Mouse (Mus musculus) intestine, postnatal 0 days (tissue): ENCODE data around the gene Cdc14a. TPM values are rescaled to one million over a fixed set of nuclear protein-coding genes. Genes with fewer than 3 reads are reported as not detected.

ENCODE experiments used
- ATAC-seq: fragments of 200-750 bp; cut with Nextera tagmentation; 2 replicates; pipeline ENCODE4 v1.8.0; 2017; ENCODE audit warnings: mild to moderate bottlenecking, moderate TSS enrichment, moderate library complexity
- H3K27ac ChIP-seq: fragments of 300-500 bp; sonication (generic); 2 replicates; pipeline ENCODE4 v1.5.1; 2014; ENCODE audit warnings: mild to moderate bottlenecking, low read depth, low read length, moderate library complexity
- H3K27me3 ChIP-seq: fragments of 300-500 bp; sonication (generic); replicated peaks from 2 replicates; pipeline ENCODE4 v1.6.1; 2014; ENCODE audit warnings: low read length, mixed read lengths; ENCODE audit not compliant: control insufficient read depth, insufficient read depth
- H3K36me3 ChIP-seq: fragments of 300-500 bp; sonication (generic); 2 replicates; pipeline ENCODE4 v1.6.1; 2014; ENCODE audit warnings: mild to moderate bottlenecking, moderate library complexity; ENCODE audit not compliant: control insufficient read depth, insufficient read depth
- H3K4me1 ChIP-seq: fragments of 300-500 bp; sonication (generic); replicated peaks from 2 replicates; pipeline ENCODE4 v1.6.1; 2014; ENCODE audit warnings: antibody characterized with exemption, low read length, mixed read lengths; ENCODE audit not compliant: control insufficient read depth, insufficient read depth
- H3K4me2 ChIP-seq: fragments of 300-500 bp; sonication (generic); replicated peaks from 2 replicates; pipeline ENCODE4 v1.6.1; 2014; ENCODE audit warnings: low read depth, mild to moderate bottlenecking, moderate library complexity
- H3K4me3 ChIP-seq: fragments of 300-500 bp; sonication (generic); 2 replicates; pipeline ENCODE4 v1.5.1; 2014; ENCODE audit warnings: low read depth, low read length
- H3K9ac ChIP-seq: fragments of 300-500 bp; sonication (generic); 2 replicates; pipeline ENCODE4 v1.6.1; 2014; ENCODE audit warnings: mild to moderate bottlenecking, low read depth, low read length
- H3K9me3 ChIP-seq: fragments of 300-500 bp; sonication (generic); 2 replicates; pipeline ENCODE4 v1.6.1; 2016; ENCODE audit warnings: mixed run types; ENCODE audit not compliant: control insufficient read depth
- CTCF ChIP-seq: sonication (generic); IDR thresholded peaks from 2 replicates; pipeline ENCODE4 v1.5.1; 2016; ENCODE audit warnings: low read depth, mild to moderate bottlenecking, control low read depth, antibody characterized with exemption, moderate library complexity
- WGBS: fragments of 180-500 bp; shearing (Covaris S2); extraction: QIAGEN DNeasy Blood & Tissue Kit; methylation state at CpG from one replicate; pipeline ENCODE4 v1.1.7; 2014; 5-methylcytosine and 5-hydroxymethylcytosine counted together
- polyA plus RNA-seq: library from polyadenylated mRNA; unstranded; fragments of >200 nt; fragmentation: Nextera tagmentation; extraction: Ambion mirVana; gene quantifications from 2 replicates; pipeline ENCODE4 v1.2.1, GENCODE M21; 2015

Cdc14a gene
- polyA plus RNA-seq, 1 experiment from 2014 or later, result 6.6 TPM

DNA sequence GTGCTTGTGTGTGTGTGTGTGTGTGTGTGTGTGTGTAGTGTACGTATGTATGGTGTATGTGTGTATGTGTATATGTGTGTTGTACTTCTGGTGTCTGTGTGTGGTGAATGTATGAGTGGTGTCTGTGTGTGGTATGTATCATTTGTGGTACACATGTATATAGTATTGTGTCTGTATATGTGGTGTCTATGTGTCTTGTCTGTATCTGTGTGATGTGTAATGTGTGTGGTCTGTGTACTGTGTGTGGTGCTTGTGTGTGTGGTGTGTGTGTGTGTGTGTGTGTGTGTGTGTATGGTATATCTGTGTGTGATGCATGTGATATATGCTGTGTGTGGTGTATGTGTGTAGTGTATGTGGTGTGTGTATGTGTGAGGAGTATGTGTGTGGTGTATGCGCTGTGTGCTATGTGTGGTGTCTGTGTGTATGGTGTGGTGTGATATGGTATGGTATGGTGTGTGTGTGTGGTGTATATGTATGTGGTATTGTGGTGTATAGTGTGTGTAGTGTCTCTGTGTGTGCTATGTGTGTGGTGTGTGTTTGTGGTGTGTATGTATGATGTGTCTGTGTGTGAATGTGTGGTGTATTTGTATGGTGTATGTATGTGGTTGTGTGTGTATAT is 156.7 kb downstream of the Cdc14a start:
- Histone ChIP-seq H3K9me3 (no peaks in the 10 kb centered on the region), H3K4me3 (no peak overlapping the region), H3K4me1 (no peaks in the 10 kb centered on the region), H3K9ac (no peak overlapping the region), H3K27ac (no peak overlapping the region), H3K36me3 (no peaks in the 10 kb centered on the region), H3K4me2 (no peak overlapping the region), H3K27me3 (no peaks in the 10 kb centered on the region)
- no peak for TF ChIP-seq CTCF
- WGBS, result 95% methylated on average over 2 of the region's 2 CpGs
- no peak for ATAC-seq

DNA sequence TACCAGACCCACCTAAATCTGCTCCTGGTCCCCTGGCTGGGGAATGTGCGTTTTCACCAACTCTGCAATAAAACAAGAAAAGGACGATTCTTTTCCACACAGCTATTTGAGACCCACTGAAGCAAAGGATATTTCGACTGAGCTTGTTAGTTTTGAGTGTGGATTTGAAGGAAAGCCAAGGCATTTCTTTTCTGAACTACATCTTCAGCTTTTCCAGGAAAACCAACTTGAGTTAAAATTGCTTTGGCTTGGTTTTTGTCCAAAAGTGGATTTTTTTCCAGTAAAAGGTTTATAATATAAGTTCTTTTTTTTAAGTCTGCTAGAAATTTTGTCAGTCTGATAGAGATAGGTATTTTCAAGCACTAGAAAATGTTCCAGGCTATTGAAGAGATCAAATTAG is 157.5 kb downstream of the Cdc14a start:
- Histone ChIP-seq H3K9me3 (no peaks in the 10 kb centered on the region), H3K9ac (no peak overlapping the region), H3K27me3 (no peaks in the 10 kb centered on the region), H3K4me1 (no peaks in the 10 kb centered on the region), H3K4me3 (no peak overlapping the region), H3K4me2 (no peak overlapping the region), H3K36me3 (no peaks in the 10 kb centered on the region), H3K27ac (no peak overlapping the region)
- ATAC-seq, result no peak
- WGBS, result 55% methylated on average over 3 of the region's 3 CpGs
- TF ChIP-seq CTCF, result no peak

DNA sequence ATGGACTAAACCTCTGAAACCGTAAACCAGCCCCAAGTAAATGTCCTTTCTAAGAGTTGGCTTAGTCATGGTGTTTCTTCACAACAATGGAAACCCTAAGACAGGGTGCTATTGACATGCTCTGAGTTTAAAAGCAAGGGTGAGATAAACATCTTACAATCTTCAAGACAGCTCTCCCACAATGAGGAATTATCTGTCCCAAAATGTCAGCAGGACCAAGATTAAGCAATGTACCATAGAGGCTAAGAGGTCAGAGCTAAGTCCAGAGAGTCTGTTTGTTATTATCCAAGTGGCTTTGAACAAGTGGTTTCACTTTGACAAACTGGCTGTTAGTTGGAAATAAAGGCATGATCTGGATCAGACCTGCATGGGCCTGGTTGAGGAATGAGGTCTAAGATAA is 159.9 kb downstream of the Cdc14a start:
- Histone ChIP-seq H3K9ac (no peak overlapping the region), H3K27me3 (no peaks in the 10 kb centered on the region), H3K4me3 (no peak overlapping the region), H3K27ac (no peak overlapping the region), H3K9me3 (no peaks in the 10 kb centered on the region), H3K4me1 (no peaks in the 10 kb centered on the region), H3K4me2 (no peak overlapping the region), H3K36me3 (no peaks in the 10 kb centered on the region)
- WGBS, result 84% methylated on average over 1 of the region's 1 CpGs
- TF ChIP-seq CTCF, result no peak
- no peak for ATAC-seq

DNA sequence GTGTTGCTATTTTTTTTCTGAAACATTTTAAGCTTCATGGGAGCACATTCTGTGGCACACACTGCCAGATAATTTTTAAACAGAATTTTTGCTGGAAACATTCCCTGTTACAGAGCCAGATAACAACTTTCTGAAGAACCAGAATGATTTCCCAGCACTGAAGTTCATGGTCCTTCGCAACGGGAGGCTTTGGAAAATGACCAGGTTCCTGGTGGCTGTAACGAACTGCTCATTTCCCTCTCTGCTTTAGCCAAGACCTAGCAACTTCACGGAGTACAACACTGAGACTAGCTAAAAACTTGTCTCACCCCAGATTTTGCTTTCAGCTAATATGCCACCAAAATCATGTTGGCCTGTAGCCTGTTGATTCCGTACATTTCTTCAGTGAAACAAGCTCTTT is 160.8 kb downstream of the Cdc14a start:
- H3K27me3 ChIP-seq, result no peaks in the 10 kb centered on the region
- ATAC-seq, result no peak

DNA sequence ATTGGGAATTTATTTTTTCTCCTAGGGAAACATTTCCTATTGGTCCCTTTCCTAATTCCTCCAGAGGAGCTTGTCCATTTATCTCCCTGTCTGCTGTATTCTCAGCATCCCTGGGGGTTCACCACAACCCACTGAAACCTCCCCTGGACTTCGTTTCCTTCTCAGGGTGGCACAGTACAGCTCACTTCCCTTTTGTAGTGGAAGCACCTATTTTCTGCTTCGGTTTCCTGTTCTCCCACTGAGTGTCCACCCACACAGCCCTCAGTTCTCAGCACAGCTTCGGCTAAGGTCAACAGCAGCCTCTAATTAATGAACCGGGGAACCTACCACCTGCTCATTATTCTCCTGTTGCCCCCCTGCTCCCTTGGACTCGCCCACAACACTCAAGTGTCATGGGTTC is 167.7 kb downstream of the Cdc14a start:
- Histone ChIP-seq H3K4me1 (no peaks in the 10 kb centered on the region), H3K27me3 (peaks cover 21% of the 10 kb centered on the region), H3K9ac (no peak overlapping the region), H3K27ac (no peak overlapping the region), H3K4me3 (no peak overlapping the region), H3K9me3 (no peaks in the 10 kb centered on the region), H3K4me2 (no peak overlapping the region), H3K36me3 (no peaks in the 10 kb centered on the region)
- ATAC-seq, result no peak
- 65% methylated on average over 5 of the region's 5 CpGs for WGBS
- no peak for TF ChIP-seq CTCF

More for the DNA sequence above, 160.8 kb downstream of the Cdc14a start:
- no peak overlapping the region for H3K27ac ChIP-seq
- no peak overlapping the region for H3K4me2 ChIP-seq
- WGBS, result 85% methylated on average over 5 of the region's 5 CpGs
- no peaks in the 10 kb centered on the region for H3K4me1 ChIP-seq
- H3K36me3 ChIP-seq, result no peaks in the 10 kb centered on the region
- no peak overlapping the region for H3K4me3 ChIP-seq
- no peak overlapping the region for H3K9ac ChIP-seq
- H3K9me3 ChIP-seq, result no peaks in the 10 kb centered on the region
- TF ChIP-seq CTCF, result no peak

DNA sequence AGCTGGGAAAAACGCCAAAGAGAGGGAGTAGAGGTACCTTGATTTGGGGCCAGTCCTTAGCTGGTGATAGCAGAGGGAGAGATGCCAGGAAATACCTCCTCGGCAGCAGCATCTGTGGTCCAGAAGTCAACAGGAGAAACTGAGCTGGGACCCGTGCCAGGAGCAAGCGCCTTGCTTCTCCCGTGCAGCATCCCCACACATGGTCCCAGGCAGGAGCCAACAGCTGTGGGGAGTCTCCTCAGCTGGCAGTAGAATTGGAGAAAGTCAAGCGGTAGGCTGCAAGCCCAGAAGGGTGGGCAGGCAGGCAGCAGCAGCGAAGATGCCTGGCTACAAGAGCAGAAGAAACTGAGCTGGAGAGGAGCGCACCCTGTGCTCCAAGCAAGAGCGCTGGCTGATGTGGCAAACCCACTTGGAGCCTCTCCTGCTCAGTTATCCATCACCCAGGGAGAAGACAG is 170.7 kb downstream of the Cdc14a start, which contains the start of gene Gpr88:
Gene Gpr88 (minus strand): TSS at position 427 of the 455 bp plus-strand sequence.
- ATAC-seq, result no peak
- peak within 1 kb of the TSS; percentile 86 for H3K4me2 ChIP-seq
- no peaks in the 10 kb centered on the region for H3K9me3 ChIP-seq
- no peak for TF ChIP-seq CTCF
- no peaks in the 10 kb centered on the region for H3K36me3 ChIP-seq
- H3K4me1 ChIP-seq, result no peaks in the 10 kb centered on the region
- H3K27ac ChIP-seq, result no peak within 1 kb of the TSS
- no peak within 1 kb of the TSS for H3K9ac ChIP-seq
- H3K4me3 ChIP-seq, result peak within 1 kb of the TSS; percentile 49
- WGBS, result 8% methylated on average over 9 of the region's 9 CpGs
- H3K27me3 ChIP-seq, result peaks cover 32% of the 10 kb centered on the region
